Mouse (Mus musculus): ENCODE measurements around the gene Ropn1. TPM values are rescaled to one million over a fixed set of nuclear protein-coding genes. Genes with fewer than 3 reads are reported as not detected.
A peak's percentile ranks its signal among the peaks of the same experiment; 100 is the strongest.
"Not testable (repeated sequence)": the region's sequence is repeated elsewhere in the genome, so short reads cannot be mapped to it uniquely, and the experiment has no call there.

Gene Ropn1
- polyA plus RNA-seq, 1 experiment from 2014 or later = not detected

GRCm38 (mm10) chr16:34698721-34699120 lies 49.0 kb downstream of the Ropn1 start:
- 86% methylated on average over 3 of the region's 3 CpGs for WGBS
- peaks cover 52% of the 10 kb centered on the region for H3K36me3 ChIP-seq
- H3K4me3 ChIP-seq; H3K27me3 ChIP-seq (ENCODE audit: insufficient read depth, poor library complexity, severe bottlenecking); DNase-seq (ENCODE audit: low spot score); H3K4me1 ChIP-seq (replicated peaks); H3K27ac ChIP-seq; H3K9me3 ChIP-seq: not testable (repeated sequence)

GRCm38 (mm10) chr16:34700165-34700827 lies 50.6 kb downstream of the Ropn1 start:
- Histone ChIP-seq H3K27ac (no peak overlapping the region), H3K4me1 (replicated peaks) (no peaks in the 10 kb centered on the region), H3K4me3 (no peak overlapping the region), H3K27me3 (ENCODE audit: insufficient read depth, poor library complexity, severe bottlenecking) (no peaks in the 10 kb centered on the region), H3K9me3 (no peaks in the 10 kb centered on the region), H3K36me3 (peaks cover 68% of the 10 kb centered on the region)
- WGBS = 44% methylated on average over 7 of the region's 7 CpGs
- peak; percentile 69 for DNase-seq (ENCODE audit: low spot score)

GRCm38 (mm10) chr16:34700828-34701216 lies 51.1 kb downstream of the Ropn1 start:
- Histone ChIP-seq H3K27ac (no peak overlapping the region), H3K4me1 (replicated peaks) (no peaks in the 10 kb centered on the region), H3K36me3 (peaks cover 68% of the 10 kb centered on the region), H3K9me3 (no peaks in the 10 kb centered on the region), H3K27me3 (ENCODE audit: insufficient read depth, poor library complexity, severe bottlenecking) (no peaks in the 10 kb centered on the region), H3K4me3 (no peak overlapping the region)
- DNase-seq (ENCODE audit: low spot score) = no peak
- 89% methylated on average over 6 of the region's 6 CpGs for WGBS

- Histone ChIP-seq H3K27me3 (ENCODE audit: insufficient read depth, poor library complexity, severe bottlenecking) (no peaks in the 10 kb centered on the region), H3K27ac (no peak overlapping the region), H3K36me3 (peaks cover 80% of the 10 kb centered on the region), H3K4me3 (no peak overlapping the region), H3K9me3 (no peaks in the 10 kb centered on the region), H3K4me1 (replicated peaks) (no peaks in the 10 kb centered on the region)
- WGBS = 93% methylated on average over 2 of the region's 2 CpGs
- no peak for DNase-seq (ENCODE audit: low spot score)
These were observed 56.3 kb downstream of the Ropn1 start for GRCm38 (mm10) chr16:34706019-34706418.

DNA sequence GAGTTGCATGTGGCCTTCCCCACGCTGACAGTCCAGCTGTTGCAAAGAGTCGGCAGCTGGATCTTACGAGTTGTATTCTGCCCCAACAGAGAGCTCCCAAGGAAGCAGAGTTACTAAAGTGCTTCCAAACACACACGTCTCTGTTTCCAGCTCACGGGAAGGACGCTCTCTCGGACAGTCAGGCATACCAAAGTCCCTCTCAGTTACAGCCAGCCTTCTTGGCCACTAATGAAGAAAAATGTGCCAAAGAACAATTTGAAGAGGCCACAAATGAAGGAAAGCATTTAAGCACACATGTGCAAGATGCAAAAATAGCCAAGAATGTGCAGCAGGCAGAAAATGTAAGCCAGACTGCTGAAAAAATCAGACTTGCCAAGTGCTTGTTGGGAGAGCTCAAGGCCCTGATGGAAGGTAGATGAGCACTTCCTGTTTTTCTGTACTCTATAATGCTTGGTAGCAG lies 56.8 kb downstream of the Ropn1 start:
- peaks cover 79% of the 10 kb centered on the region for H3K36me3 ChIP-seq
- WGBS = 90% methylated on average over 7 of the region's 7 CpGs

GRCm38 (mm10) chr16:34711481-34711880 lies 61.8 kb downstream of the Ropn1 start:
- Histone ChIP-seq H3K27me3 (ENCODE audit: insufficient read depth, poor library complexity, severe bottlenecking) (no peaks in the 10 kb centered on the region), H3K4me3 (no peak overlapping the region), H3K27ac (no peak overlapping the region), H3K9me3 (no peaks in the 10 kb centered on the region), H3K4me1 (replicated peaks) (no peaks in the 10 kb centered on the region), H3K36me3 (peaks cover 73% of the 10 kb centered on the region)
- 88% methylated on average over 3 of the region's 3 CpGs for WGBS
- no peak for DNase-seq (ENCODE audit: low spot score)

More for the DNA sequence above, 56.8 kb downstream of the Ropn1 start:
- DNase-seq (ENCODE audit: low spot score) = no peak
- Histone ChIP-seq H3K4me1 (replicated peaks) (no peaks in the 10 kb centered on the region), H3K27me3 (ENCODE audit: insufficient read depth, poor library complexity, severe bottlenecking) (no peaks in the 10 kb centered on the region), H3K4me3 (no peak overlapping the region), H3K9me3 (no peaks in the 10 kb centered on the region), H3K27ac (no peak overlapping the region)

DNA sequence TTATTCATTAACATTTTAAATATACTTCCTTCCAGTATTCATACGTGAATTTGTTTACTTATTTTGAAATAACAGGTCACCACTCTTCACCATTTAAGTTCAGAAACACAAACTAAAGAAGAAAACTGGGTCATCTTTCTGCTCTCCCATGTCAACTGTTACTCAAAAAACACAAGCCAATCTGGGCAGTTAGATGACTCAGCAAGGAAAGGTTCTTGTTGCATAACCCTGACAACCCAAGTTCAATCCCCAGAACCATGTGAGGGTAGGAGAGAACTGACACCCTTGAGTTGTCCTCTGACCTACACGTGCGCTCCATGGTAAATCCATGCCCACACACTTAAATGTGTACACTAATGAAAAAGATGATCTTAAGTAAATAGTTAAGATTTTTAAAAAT lies 75.4 kb downstream of the Ropn1 start:
- 97% methylated on average over 3 of the region's 3 CpGs for WGBS
- H3K27ac ChIP-seq = no peak overlapping the region

More for the DNA sequence above, 75.4 kb downstream of the Ropn1 start:
- peaks cover 62% of the 10 kb centered on the region for H3K36me3 ChIP-seq
- DNase-seq (ENCODE audit: low spot score) = no peak
- peaks cover 7% of the 10 kb centered on the region; the same call in 1 of the 2 replicates for H3K9me3 ChIP-seq
- H3K27me3 ChIP-seq (ENCODE audit: insufficient read depth, poor library complexity, severe bottlenecking) = no peaks in the 10 kb centered on the region
- H3K4me3 ChIP-seq = no peak overlapping the region
- 0 out of 2 replicates have a peak, but pooled peaks cover 6% of the 10 kb centered on the region for H3K4me1 ChIP-seq (replicated peaks)

Other genes with a start within 250 kb of the Ropn1 start
- 14.2 and 16.6 TPM in 2 replicates for gene Kalrn, start 76.4 kb upstream of the Ropn1 start, polyA plus RNA-seq (2016; fragmentation: Nextera tagmentation; extraction: Ambion mirVana)
- 8.1 and 9.5 TPM in 2 replicates for gene Ccdc14, start 40.7 kb downstream of the Ropn1 start, polyA plus RNA-seq (2016; fragmentation: Nextera tagmentation; extraction: Ambion mirVana)
- 5.7 and 6.7 TPM in 2 replicates for gene Mylk, start 95.3 kb downstream of the Ropn1 start, polyA plus RNA-seq (2016; fragmentation: Nextera tagmentation; extraction: Ambion mirVana)